Mouse (Mus musculus) hindbrain, embryonic 14.5 days (tissue): ENCODE measurements around the gene Foxo3. TPM values are rescaled to one million over a fixed set of nuclear protein-coding genes. Genes with fewer than 3 reads are reported as not detected.

ENCODE experiments used
- ATAC-seq: fragments of 200-750 bp; cut with Nextera tagmentation; 2 replicates; pipeline ENCODE4 v1.8.0; 2017; ENCODE audit warnings: moderate number of reproducible peaks, mild to moderate bottlenecking, moderate TSS enrichment, moderate library complexity; ENCODE audit not compliant: low FRiP score
- DNase-seq: peaks from one replicate; pipeline ENCODE4 v3.0.0-alpha.2; 2015; ENCODE audit warnings: low spot score
- H3K27ac ChIP-seq: fragments of 300-500 bp; sonication (generic); 2 replicates; pipeline ENCODE4 v1.5.1; 2014; ENCODE audit warnings: mild to moderate bottlenecking, moderate library complexity
- H3K27me3 ChIP-seq: fragments of 300-500 bp; sonication (generic); 2 replicates; pipeline ENCODE4 v1.6.1; 2014; ENCODE audit warnings: mild to moderate bottlenecking, low read length, mixed read lengths; ENCODE audit not compliant: control insufficient read depth, insufficient read depth
- H3K36me3 ChIP-seq: fragments of 300-500 bp; sonication (generic); replicated peaks from 2 replicates; pipeline ENCODE4 v1.6.1; 2014; ENCODE audit not compliant: control insufficient read depth, insufficient read depth
- H3K4me1 ChIP-seq: fragments of 300-500 bp; sonication (generic); replicated peaks from 2 replicates; pipeline ENCODE4 v1.6.1; 2014; ENCODE audit warnings: antibody characterized with exemption, low read length, mixed read lengths; ENCODE audit not compliant: control insufficient read depth, insufficient read depth
- H3K4me2 ChIP-seq: fragments of 300-500 bp; sonication (generic); replicated peaks from 2 replicates; pipeline ENCODE4 v1.6.1; 2014; ENCODE audit warnings: mild to moderate bottlenecking, moderate library complexity
- H3K4me3 ChIP-seq: fragments of 300-500 bp; sonication (generic); replicated peaks from 2 replicates; pipeline ENCODE4 v1.5.1; 2014; ENCODE audit warnings: mild to moderate bottlenecking, low read length
- H3K9ac ChIP-seq: fragments of 300-500 bp; sonication (generic); 2 replicates; pipeline ENCODE4 v1.6.1; 2014
- H3K9me3 ChIP-seq: fragments of 300-500 bp; sonication (generic); 2 replicates; pipeline ENCODE4 v1.6.1; 2016; ENCODE audit warnings: low read length; ENCODE audit not compliant: control insufficient read depth
- WGBS: fragments of 180-500 bp; shearing (Covaris S2); extraction: QIAGEN DNeasy Blood & Tissue Kit; methylation state at CpG from one replicate; pipeline ENCODE4 v1.1.7; 2014; 5-methylcytosine and 5-hydroxymethylcytosine counted together
- polyA plus RNA-seq: library from polyadenylated mRNA; unstranded; fragments of >200 nt; fragmentation: Nextera tagmentation; extraction: Ambion mirVana; gene quantifications from 2 replicates; pipeline ENCODE4 v1.2.1, GENCODE M21; 2014

Foxo3 gene
- polyA plus RNA-seq = 5.5 and 5.9 TPM in 2 replicates

DNA sequence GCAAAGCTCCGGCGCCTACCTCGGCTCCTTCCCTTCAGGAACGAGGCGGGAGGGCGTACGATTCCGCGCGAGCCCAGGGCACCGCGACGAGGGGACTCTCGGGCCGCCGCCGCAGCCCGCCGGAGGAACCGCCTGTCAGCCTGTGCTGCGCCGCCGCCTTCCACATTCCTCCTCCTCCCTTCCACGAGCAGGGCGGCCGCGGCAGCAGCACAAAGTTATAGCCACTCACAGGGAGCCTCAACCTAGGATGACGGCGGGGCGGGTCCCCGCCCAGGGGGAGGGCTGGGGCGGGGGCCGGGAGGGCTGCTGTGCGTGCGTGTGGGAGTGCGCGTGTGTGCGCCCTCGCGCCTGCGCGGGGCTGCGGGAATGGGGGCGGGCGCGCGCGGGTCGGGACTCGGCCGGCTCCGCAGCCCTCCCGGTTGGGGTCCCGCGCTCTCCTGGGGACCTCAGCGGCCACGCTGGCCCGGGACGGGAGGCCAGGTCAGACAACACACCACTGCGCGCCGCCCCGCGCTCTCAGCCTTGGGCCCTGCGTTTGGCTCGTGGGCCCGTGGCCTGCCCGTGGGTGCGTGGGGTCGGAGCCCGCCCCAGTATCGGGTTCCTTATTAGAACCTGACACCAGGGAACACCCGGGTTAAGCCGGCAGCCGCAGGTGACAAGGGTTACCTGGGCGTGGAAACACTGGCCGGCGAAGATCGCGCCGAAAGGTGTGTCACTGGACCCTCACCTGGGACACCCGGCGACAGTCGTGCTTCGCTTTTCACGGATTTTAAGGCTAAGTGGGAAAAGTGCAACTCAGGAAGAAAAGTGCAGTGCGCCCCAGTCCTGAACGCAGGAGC lies at the start of gene Foxo3:
TSS of gene Foxo3 (minus strand) at position 249 of the 839 bp plus-strand sequence.
- peak within 1 kb of the TSS; percentile 74 for H3K9ac ChIP-seq
- under 1% methylated on average over 87 of the region's 88 CpGs for WGBS
- peak; percentile 89 for DNase-seq
- H3K27me3 ChIP-seq = peaks cover 13% of the 10 kb centered on the region
- H3K36me3 ChIP-seq = no peaks in the 10 kb centered on the region
- peak; percentile 79 for ATAC-seq
- H3K4me1 ChIP-seq = peaks cover 28% of the 10 kb centered on the region
- H3K9me3 ChIP-seq = no peaks in the 10 kb centered on the region
- H3K27ac ChIP-seq = peak within 1 kb of the TSS; percentile 96
- H3K4me2 ChIP-seq = peak within 1 kb of the TSS; percentile 97
- H3K4me3 ChIP-seq = peak within 1 kb of the TSS; percentile 68

DNA sequence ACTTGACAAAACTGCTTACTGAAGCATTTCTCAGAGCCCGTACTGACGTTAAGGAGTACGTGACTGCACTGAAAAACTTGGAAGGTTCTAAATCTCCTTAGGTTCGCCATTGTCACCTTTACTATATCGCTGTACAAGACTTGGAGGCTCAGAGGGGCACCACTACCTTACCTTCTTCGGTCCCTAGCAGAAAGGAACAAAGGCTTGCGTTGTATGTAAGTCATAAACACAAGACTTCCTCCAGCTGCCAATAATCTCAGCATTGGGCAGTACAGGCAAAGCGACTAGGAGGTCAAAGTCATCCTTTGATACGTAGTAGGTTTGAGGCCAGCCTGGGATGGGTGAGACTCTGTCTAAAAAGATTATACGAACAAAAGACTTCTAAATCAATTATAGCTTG lies 48.8 kb upstream of the Foxo3 start:
- Histone ChIP-seq H3K27me3 (no peaks in the 10 kb centered on the region), H3K36me3 (no peaks in the 10 kb centered on the region), H3K4me3 (no peak overlapping the region), H3K9me3 (no peaks in the 10 kb centered on the region), H3K9ac (no peak overlapping the region), H3K4me1 (no peaks in the 10 kb centered on the region), H3K4me2 (no peak overlapping the region), H3K27ac (no peak overlapping the region)
- 73% methylated on average over 10 of the region's 10 CpGs for WGBS
- DNase-seq (no peak), ATAC-seq (no peak)

DNA sequence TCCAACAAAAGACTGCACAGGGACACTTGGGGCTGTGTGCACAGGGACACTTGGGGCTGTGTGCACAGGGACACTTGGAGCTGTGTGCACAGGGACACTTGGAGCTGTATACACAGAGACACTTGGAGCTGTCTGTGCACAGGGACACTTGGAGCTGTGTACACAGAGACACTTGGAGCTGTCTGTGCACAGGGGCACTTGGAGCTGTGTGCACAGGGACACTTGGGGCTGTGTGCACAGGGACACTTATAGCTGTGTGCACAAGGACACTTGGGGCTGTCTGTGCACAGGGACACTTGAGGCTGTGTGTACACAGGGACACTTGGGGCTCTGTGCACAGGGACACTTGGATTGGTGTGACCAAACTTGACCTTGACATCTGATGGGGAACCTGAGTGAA lies 47.4 kb upstream of the Foxo3 start:
- H3K9me3 ChIP-seq = no peaks in the 10 kb centered on the region
- no peak overlapping the region for H3K4me2 ChIP-seq
- no peak overlapping the region for H3K27ac ChIP-seq
- DNase-seq (no peak), ATAC-seq (no peak)
- no peak overlapping the region for H3K9ac ChIP-seq
- no peak overlapping the region for H3K4me3 ChIP-seq
- H3K4me1 ChIP-seq = no peaks in the 10 kb centered on the region
- H3K27me3 ChIP-seq = no peaks in the 10 kb centered on the region
- no peaks in the 10 kb centered on the region for H3K36me3 ChIP-seq

DNA sequence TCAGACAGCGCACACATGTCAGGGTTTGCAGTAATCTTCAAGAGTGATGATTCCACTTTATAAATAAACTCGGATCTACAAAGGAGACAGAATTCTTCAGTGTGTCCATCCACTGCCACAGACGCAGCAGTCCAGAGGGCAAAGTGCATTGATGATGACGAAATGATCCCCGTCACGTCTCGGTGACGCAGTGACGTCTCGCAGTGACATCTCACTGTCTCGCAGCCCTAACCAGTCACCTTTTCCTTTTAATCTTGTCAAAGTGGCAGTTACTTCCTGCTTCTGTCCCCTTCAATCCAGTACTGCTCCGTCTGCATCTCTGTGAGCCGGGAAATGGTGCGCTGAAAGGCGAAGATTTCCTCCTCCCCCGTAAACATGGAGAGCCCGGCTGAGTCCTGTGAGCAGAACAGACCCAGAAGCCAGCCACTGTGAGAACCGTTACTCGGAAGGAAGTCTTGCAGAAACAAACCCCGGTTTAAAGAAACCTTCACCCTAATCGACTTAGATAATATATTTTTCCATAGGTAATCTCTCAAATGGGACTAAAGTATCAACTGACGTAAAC lies 36.7 kb upstream of the Foxo3 start:
- DNase-seq (no peak), ATAC-seq (no peak)
- Histone ChIP-seq H3K36me3 (no peaks in the 10 kb centered on the region), H3K4me3 (no peak overlapping the region), H3K27me3 (0 out of 2 replicates have a peak, but pooled peaks cover 6% of the 10 kb centered on the region), H3K4me1 (no peaks in the 10 kb centered on the region), H3K9ac (no peak overlapping the region), H3K4me2 (no peak overlapping the region), H3K9me3 (no peaks in the 10 kb centered on the region), H3K27ac (no peak overlapping the region)
- WGBS = 86% methylated on average over 22 of the region's 22 CpGs

DNA sequence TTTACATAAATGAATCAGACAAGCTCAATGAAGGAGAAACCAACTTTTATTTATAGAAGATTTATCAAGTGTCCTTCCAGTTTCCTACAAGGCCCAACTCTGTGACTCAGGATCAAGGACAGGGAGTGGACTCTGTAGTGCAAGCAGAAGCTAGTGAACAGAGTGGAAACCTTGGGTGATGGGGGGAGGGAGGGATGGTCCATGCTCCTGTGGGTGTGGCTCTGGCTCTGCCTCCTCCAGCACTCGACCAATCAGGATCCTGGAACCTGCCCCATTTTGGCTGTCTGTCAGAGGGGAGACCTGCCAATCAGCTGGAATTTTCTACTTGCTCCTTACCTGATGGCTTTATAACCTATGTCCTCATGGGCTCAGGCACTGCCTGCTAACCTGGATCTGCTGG lies 36.0 kb upstream of the Foxo3 start:
- no peaks in the 10 kb centered on the region for H3K4me1 ChIP-seq
- ATAC-seq = no peak
- WGBS = 45% methylated on average over 1 of the region's 1 CpGs
- H3K9me3 ChIP-seq = no peaks in the 10 kb centered on the region
- H3K27me3 ChIP-seq = 0 out of 2 replicates have a peak, but pooled peaks cover 6% of the 10 kb centered on the region
- H3K27ac ChIP-seq = no peak overlapping the region
- H3K36me3 ChIP-seq = no peaks in the 10 kb centered on the region
- no peak for DNase-seq
- H3K4me3 ChIP-seq = no peak overlapping the region
- H3K9ac ChIP-seq = no peak overlapping the region
- no peak overlapping the region for H3K4me2 ChIP-seq

DNA sequence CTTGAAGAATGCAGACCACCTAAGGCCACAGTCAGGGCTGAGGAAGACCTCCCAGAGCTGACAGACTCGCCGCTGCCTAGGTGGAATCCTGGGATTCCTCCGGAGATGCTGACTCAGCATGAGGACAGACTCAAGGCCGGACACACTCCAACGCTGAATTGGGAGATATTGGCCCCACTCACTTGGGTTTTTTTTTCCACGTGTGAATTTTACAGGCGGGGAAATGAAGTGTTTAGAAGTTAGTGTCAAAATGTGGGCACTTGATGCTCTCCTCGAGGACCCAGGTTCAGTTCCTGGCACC lies 32.1 kb upstream of the Foxo3 start:
- no peak for ATAC-seq
- no peaks in the 10 kb centered on the region for H3K9me3 ChIP-seq
- peak overlapping the region; percentile 42; the same call in 1 of the 2 replicates for H3K9ac ChIP-seq
- H3K4me2 ChIP-seq = peak overlapping the region; percentile 54
- peaks cover 11% of the 10 kb centered on the region; the same call in 1 of the 2 replicates for H3K27me3 ChIP-seq
- no peaks in the 10 kb centered on the region for H3K4me1 ChIP-seq
- H3K36me3 ChIP-seq = no peaks in the 10 kb centered on the region
- DNase-seq = no peak
- peak overlapping the region; percentile 20 for H3K4me3 ChIP-seq
- no peak overlapping the region for H3K27ac ChIP-seq
- 31% methylated on average over 8 of the region's 8 CpGs for WGBS

DNA sequence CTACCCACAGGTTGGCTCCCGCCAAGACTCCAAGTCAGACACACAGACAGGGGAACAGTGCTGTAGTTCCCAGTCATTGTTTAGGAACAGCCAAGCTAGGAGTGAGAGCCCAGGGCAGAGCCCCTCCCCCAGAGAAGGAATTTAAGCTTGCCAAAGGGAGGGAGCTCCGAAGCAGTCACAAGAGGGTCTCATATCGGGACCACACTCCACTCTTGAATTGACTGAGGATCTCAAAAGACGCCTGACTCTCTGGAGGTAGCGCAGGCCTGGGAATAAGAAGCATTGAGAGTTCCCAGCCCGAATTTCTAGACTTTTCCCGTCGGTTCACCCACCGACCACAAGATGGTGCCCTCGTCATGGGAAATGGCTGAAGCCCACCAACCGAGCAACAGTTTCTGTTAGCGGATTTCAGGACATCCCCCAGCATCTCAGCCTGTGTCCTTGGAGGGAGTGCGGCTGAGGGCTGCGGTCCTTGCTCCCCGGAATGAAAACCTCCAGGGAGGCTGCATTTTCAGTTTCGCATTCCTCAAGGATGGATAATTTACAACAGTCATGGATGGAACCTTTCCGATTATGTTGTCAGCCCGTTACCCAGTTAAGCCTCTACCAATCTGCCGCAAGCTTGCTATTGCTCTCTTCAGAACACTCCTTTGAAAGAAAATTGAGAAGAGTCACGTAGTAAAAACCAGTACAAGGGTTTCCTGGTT lies 31.6 kb upstream of the Foxo3 start:
- H3K4me2 ChIP-seq = peak overlapping the region; percentile 54
- ATAC-seq (peak; percentile 81), DNase-seq (peak; percentile 92)
- no peaks in the 10 kb centered on the region for H3K9me3 ChIP-seq
- no peak overlapping the region for H3K27ac ChIP-seq
- H3K4me3 ChIP-seq = peak overlapping the region; percentile 20
- no peaks in the 10 kb centered on the region for H3K4me1 ChIP-seq
- peak overlapping the region; percentile 42; the same call in 1 of the 2 replicates for H3K9ac ChIP-seq
- peaks cover 11% of the 10 kb centered on the region; the same call in 1 of the 2 replicates for H3K27me3 ChIP-seq
- H3K36me3 ChIP-seq = no peaks in the 10 kb centered on the region
- 7% methylated on average over 20 of the region's 20 CpGs for WGBS

DNA sequence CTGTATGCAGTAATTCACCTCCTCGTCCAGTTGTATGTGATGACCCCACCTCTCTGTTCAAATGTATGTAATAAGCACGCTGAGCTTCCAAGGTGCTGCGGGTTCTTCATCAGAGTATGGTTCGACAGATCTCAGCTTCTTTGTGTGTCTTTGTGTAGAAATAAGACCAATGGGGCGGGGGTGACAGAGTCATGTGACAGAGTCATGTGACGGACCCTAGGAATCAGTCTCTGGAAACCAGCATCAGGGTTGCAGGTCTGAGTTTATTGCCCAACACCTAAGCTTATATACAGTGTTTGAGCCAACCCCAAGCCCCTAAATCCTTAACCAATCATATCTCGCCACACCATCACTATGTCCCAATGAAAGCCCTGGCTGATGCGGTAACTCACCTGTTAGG lies 29.9 kb upstream of the Foxo3 start:
- Histone ChIP-seq H3K9ac (no peak overlapping the region), H3K4me3 (no peak overlapping the region), H3K27ac (no peak overlapping the region), H3K36me3 (no peaks in the 10 kb centered on the region), H3K4me2 (no peak overlapping the region), H3K9me3 (no peaks in the 10 kb centered on the region), H3K4me1 (no peaks in the 10 kb centered on the region), H3K27me3 (peaks cover 11% of the 10 kb centered on the region; the same call in 1 of the 2 replicates)
- DNase-seq (no peak), ATAC-seq (no peak)
- WGBS = 90% methylated on average over 8 of the region's 8 CpGs

DNA sequence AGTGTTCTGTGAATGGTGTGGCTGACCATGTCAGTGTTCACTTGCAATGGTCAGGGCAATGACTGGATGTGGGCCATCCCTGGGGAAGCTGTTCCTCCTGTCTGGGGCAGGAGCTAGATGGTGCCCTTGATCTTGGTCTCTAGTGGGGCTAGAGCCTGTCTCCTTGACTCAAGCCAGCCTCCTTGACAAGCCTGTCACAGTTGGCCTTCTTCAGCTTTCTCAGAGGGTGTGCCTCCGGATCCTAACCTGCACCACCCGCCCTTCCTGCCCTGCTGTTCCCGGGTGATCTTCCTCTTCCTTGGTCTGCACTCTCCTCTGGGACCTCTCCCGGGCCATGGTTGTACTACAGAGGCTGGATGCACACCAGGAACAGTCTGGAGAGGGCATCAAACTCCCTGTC lies 24.2 kb upstream of the Foxo3 start:
- Histone ChIP-seq H3K4me2 (no peak overlapping the region), H3K9ac (no peak overlapping the region), H3K4me1 (no peaks in the 10 kb centered on the region), H3K36me3 (no peaks in the 10 kb centered on the region), H3K27ac (no peak overlapping the region), H3K27me3 (no peaks in the 10 kb centered on the region), H3K9me3 (no peaks in the 10 kb centered on the region), H3K4me3 (no peak overlapping the region)
- DNase-seq (no peak), ATAC-seq (no peak)
- 71% methylated on average over 4 of the region's 4 CpGs for WGBS
